Mouse (Mus musculus) right cerebral cortex, postnatal 14 days (tissue): ENCODE results near the gene Tm4sf19.
"Not testable (repeated sequence)": the region's sequence is repeated elsewhere in the genome, so short reads cannot be mapped to it uniquely, and the experiment has no call there.

Experiments
- DNase-seq: peaks from one replicate; pipeline ENCODE4 v3.0.0; 2022

The Tm4sf19 gene

DNA sequence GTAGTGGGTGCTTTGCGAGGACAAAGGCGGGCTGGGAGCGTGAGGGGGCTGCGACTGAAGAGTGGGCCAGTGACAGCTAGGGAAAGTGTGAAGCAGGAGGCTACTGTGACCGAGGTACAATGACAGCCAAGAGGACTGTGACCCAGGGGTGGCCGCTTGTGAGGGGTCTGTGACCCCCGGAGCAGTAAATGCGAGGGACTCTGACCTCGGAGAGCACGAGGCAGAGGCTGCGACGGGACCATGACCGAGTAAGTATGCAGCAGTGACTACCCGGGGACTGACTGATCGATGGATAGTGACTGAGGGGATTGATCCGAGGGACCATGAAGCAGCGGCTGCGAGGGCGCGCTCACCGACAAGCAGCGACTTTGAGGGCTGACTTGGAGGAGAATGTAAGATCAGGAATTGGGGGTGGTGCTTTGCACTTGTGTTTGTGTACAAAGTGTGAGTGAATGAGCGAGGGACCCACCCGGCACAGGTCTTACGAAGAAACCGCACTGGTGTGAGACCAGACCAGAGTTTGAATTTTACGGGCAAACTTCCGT, 30.8 kb downstream of the Tm4sf19 start:
- no peak for DNase-seq

DNA sequence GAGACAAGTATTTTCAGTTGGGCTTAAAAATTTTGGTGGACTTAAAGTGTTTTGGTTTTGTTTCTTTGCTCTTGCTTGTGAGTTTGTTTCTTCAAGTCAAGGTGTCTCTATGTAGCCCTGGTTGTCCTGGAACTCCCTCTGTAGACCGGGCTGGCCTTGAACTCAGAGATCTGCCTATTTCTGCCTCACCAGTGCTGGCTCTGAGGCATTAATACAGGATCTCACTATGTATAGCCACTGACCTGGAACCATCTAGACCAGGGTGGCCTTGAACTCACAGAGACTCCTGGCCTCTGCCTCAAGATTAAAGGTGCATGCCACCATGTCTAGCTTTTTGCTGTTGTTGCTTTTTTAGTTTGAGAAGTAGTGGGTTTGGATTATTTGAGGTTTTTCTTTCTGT, 31.6 kb downstream of the Tm4sf19 start:
- DNase-seq: no peak

DNA sequence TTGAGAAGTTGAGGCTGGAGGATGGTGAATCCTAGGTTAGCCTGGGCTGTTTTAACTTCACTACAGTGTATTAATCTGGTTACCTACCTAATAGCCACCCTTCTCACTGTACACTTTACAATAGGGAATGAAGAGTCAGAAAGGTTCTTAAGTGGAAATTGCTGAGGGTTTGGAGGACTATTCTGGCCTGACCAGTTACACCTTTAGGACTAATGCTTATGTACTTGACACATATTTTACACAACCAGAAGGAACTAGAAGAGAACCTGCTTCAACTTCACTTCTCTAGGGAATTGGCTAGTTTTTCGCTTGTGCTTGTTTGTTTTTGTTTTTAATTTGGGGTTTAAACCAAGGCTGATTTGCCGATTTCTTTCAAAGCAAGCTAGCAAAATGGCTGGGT, 32.8 kb downstream of the Tm4sf19 start:
- no peak for DNase-seq

DNA sequence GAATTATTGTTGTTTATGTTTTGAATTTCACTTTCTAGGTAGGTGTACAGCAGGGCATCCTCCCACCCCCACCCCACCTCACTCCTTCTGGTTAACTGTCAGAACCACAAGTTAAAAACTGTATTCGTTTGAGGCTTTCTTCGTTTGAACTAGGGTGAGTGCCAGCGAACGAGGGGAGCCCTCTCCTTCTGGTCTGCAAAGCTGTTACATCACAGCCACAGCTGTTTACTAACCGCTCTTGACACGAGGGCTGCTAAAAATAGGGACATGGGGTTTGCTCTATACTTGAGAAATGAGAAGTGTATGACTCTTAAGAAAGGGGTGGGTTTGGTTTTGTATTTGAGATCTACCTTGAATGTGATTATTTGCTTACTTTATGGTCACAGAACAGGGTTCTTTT, 33.8 kb downstream of the Tm4sf19 start:
- no peak for DNase-seq

DNA sequence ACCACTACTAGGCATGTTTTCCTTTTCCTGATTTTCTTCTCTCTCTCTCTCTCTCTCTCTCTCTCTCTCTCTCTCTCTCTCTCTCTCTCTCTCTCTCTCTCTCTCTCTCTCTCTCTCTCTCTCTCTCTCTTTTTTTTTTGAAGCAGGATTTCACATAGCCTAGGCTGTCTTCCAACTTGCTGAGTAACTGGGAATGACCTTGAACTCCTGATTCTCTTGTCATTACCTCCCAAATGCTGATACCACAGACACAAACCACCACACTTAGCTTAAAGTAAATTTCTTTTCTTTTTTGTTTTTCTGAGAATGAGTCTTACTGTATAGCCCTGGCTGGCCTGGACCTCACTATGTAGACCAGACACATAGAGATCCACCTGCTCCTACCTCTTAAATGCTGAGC, 34.4 kb downstream of the Tm4sf19 start:
- no peak for DNase-seq

DNA sequence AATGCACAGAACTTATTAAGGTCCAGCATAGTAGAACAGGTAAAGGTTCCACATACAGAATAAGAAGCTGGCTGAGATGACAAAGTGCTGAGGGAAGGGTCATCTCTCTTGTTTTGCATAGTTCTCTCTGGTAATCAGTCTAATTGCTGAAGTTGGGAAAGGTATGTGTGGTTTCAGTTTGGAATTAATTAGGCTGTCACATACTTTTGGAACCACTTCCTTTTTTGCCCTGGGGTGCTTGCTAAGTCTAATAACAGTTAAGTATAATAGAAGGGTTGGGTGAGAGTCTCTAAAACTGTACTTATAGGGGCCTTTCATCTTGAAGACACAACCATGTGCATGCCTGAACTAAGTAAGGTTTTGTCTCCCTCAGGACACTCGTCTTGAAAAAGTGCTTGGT, 36.4 kb downstream of the Tm4sf19 start:
- no peak for DNase-seq

DNA sequence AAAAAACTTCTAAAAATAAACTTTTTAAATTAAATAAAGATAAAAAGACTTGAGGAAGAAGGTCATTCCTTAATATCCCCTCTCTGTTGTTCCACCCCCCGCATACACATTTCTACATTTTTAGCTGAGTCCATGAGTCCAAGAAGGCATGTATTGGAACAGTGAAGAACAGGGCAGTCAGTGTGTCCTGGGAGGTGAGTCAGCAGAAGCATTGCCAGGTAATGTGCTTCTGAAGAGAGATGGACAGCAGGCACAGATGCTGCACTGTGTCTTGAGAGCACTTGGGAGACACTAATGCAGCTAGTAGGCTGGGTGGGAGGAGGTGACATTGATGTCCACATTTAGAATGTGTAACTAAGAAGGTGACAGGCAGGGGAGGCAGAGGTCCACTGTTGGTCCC, 37.0 kb downstream of the Tm4sf19 start:
- DNase-seq: no peak

DNA sequence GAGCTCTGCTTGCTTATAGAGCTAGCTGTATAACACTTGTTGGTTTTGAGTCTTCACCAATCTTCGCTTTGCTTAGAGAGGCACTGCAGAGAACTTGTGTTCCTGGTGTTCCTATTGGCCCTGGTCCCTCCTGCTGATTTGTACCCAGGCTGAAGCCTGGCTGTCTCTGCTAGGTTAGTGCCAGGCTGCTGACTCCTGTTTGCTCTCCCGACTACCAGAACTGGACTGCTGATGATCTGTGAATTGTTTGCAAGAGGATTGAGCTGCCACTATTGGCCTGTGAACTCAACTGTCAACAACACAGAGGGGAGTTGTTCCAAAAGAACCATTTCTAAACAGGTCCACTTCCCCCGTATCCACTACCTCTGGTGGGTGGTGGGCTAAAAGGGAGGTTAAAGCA, 41.1 kb downstream of the Tm4sf19 start:
- no peak for DNase-seq

DNA sequence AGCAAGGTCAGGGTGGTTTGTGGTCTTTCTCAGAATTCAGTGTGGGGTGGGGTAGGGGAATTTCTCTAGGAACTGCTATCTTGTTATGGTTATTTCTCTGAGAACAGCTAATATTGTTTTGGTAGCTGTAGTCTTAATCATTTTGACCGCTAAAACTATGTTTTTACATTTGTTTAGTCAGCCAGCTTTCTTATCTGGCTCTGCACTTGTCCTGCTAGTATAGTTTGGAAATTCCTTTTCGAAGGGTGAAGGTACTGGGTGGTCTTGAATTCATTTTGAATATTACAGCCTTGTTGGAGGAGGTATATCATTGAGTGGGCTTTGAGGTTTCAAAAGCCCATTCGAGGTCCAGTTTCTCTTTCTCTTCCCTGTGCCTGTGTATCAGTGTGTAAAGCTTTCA, 44.3 kb downstream of the Tm4sf19 start:
- not testable (repeated sequence) for DNase-seq

DNA sequence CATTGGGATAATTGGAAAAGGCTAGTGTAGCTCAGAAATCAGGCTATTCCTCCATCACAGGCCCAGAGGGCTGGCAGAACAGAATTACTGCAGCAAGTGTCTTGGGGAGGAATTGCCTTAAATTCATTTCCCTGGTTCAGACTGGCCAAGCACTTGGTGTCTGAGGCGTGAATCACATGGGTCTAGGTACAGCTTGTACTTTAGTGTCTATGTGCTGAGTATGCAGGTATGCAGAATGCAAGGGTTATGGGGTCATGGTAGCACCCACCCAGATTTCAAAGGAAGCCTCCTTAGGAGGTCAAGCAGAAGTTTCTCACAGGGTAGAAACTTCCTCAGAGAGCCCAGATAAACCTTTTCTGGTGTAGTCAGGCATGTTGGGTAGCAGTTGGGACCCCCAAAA, 45.3 kb downstream of the Tm4sf19 start:
- no peak for DNase-seq

DNA sequence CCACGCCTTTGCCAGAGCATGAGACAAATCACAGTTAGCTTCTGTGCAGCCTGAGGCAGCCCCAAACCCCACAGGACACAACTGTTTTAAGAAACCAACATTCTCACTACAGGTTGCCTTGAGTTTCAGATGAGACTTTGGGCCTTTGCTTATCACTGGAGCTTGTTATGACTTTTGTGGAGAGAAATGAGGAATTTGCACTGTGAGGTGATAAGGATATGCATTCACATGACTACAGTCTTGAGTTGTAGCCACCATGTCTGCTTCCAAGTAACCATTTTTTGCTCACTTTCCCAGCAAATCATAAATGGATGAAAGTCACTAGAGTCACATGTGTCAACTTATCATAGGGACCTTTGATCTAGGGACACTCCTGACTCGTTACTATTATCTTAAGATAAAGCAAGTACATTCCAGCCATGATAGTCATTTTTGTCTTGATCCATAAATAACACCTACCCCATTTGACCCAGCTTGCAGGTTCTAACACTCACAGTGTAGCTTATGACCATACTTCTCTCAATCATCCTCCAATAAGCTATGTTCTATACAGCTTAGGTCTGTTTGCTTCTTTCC, 46.3 kb downstream of the Tm4sf19 start:
- DNase-seq: no peak

DNA sequence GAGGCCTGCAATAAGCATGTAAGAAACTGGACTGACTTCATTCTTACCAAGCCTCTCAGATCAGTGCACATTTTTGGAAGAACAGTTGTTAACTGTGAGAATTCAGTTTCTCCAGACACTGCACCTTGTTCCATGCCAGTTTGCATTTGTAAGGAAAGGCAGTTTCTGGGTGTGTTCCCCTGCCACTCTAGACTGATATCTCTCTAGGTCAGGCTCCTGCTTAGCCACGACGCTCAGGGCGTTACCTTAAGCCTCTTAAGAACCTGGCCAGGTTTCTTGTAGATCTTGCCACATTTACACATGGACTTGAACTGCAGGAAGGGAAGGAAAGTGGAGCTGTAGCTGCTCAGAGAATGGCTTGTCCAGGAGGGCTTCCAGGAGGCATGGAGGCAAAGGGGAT, 49.4 kb downstream of the Tm4sf19 start:
- DNase-seq: no peak

DNA sequence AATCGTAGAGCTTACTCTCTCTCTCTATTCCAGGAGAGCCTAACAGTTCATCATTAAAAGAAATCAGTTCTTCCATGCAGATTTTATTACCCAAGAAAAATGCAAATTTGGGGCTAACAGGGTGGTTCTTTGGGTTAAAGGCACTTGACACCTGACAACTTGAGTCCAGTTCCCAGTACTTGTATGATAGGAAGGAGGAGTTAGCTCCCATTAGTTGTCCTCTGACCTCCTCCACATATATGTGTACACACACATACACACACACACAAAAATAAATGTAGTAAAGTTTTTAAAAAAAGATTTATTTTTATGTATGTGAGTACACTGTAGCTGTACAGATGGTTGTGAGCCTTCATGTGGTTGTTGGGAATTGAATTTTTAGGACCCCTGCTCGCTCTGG, 49.8 kb downstream of the Tm4sf19 start:
- no peak for DNase-seq

DNA sequence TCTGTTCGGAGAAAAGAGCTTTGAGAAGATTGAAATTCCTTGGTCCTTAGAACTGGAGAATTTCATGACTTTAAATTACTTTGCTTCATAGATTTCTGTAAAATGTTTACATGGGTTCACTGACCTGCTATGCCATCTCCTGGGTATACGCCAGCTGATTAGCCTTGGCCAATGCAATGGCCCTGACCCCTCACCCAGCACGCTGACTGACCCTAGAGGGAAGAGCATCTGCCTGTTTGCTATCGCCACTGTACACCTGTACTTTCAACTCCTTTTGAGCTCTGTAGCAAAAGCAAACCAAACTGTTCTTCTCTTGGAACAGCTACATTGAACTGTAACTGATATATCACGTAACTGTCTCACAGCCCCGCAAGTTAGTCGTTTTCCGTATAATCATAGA, 52.8 kb downstream of the Tm4sf19 start:
- no peak for DNase-seq

DNA sequence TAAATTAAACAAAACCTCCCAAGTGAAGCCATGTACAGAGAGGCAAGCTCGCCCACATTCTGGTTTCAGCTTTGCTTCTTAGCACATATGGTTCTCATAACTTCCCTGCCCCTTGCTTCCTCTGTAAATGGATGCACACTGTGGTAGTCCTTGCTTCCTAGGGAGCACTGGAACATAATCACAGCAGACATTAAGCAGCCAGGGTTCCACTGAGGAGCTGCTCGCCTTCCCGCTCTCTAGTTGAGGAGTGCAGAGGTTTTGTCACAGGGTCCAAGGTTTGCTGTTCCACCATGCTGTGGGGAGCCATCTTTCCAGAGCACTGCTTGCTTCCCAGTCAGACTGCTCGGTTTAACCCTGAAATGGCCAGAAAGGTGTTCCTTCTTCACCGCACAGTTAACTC, 54.3 kb downstream of the Tm4sf19 start:
- no peak for DNase-seq

DNA sequence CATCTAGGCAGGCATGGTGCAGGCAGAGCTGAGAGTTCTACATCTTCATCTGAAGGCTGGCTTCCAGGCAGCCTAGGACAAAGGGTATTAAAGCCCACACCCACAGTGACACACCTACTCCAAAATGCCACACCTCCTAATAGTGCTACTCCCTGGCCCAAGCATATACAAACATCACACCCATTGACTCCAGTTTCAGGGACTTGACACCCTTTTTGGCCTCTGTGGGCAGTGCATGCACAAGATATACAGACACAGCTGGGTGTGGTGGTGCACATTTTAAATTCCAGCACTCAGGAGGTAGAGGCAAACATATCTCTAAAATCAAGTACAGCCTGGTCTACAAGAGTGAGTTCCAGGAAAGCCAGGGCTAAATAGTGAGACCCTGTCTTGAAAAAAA, 55.8 kb downstream of the Tm4sf19 start:
- no peak for DNase-seq

DNA sequence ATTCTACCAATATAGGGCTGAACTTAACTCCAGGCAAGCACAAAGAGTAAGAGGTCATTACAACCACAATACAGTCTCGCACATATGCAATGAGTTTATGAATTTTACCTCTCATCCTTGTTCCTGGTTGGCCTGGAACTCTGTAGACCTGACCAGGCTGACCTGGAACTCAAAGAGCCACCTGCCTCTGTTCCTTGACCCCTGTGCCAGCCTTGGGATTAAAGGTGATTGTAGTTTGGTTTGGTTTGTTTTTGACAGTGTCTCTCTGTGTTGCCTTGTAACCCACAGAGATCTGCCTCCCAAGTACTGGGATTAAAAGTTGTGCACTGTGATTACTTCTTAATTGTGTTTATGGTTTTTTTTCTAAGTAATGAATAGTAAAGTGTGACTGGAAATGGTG, 56.5 kb downstream of the Tm4sf19 start:
- no peak for DNase-seq
